Mouse (Mus musculus) hindbrain, embryonic 13.5 days (tissue): Measurements from ENCODE around the gene Sipa1l1. TPM values are rescaled to one million over a fixed set of nuclear protein-coding genes. Genes with fewer than 3 reads are reported as not detected.

Source experiments
- ATAC-seq: fragments of 200-750 bp; cut with Nextera tagmentation; 2 replicates; pipeline ENCODE4 v1.8.0; 2017; ENCODE audit warnings: moderate TSS enrichment; ENCODE audit not compliant: low FRiP score
- H3K27ac ChIP-seq: fragments of 300-500 bp; sonication (generic); 2 replicates; pipeline ENCODE4 v1.5.1; 2015; ENCODE audit warnings: inconsistent platforms, mild to moderate bottlenecking, moderate library complexity
- H3K27me3 ChIP-seq: fragments of 300-500 bp; sonication (generic); 2 replicates; pipeline ENCODE4 v1.6.1; 2015; ENCODE audit warnings: mild to moderate bottlenecking, inconsistent platforms
- H3K36me3 ChIP-seq: fragments of 300-500 bp; sonication (generic); 2 replicates; pipeline ENCODE4 v1.6.1; 2015; ENCODE audit warnings: mild to moderate bottlenecking, inconsistent platforms
- H3K4me1 ChIP-seq: fragments of 300-500 bp; sonication (generic); replicated peaks from 2 replicates; pipeline ENCODE4 v1.6.1; 2015; ENCODE audit warnings: inconsistent platforms
- H3K4me2 ChIP-seq: fragments of 300-500 bp; sonication (generic); 2 replicates; pipeline ENCODE4 v1.6.1; 2015; ENCODE audit warnings: inconsistent platforms, mild to moderate bottlenecking, moderate library complexity
- H3K4me3 ChIP-seq: fragments of 300-500 bp; sonication (generic); 2 replicates; pipeline ENCODE4 v1.5.1; 2015; ENCODE audit warnings: mild to moderate bottlenecking, inconsistent platforms
- H3K9ac ChIP-seq: fragments of 300-500 bp; sonication (generic); 2 replicates; pipeline ENCODE4 v1.6.1; 2015; ENCODE audit warnings: mild to moderate bottlenecking, inconsistent platforms
- H3K9me3 ChIP-seq: fragments of 300-500 bp; sonication (generic); 2 replicates; pipeline ENCODE4 v1.6.1; 2016; ENCODE audit warnings: inconsistent platforms
- WGBS: fragments of 180-500 bp; shearing (Covaris S2); methylation state at CpG from one replicate; pipeline ENCODE4 v1.1.7; 2015; 5-methylcytosine and 5-hydroxymethylcytosine counted together
- polyA plus RNA-seq: library from polyadenylated mRNA; unstranded; fragments of >200 nt; fragmentation: Nextera tagmentation; extraction: Ambion mirVana; gene quantifications from 2 replicates; pipeline ENCODE4 v1.2.1, GENCODE M21; 2015

Gene Sipa1l1
- polyA plus RNA-seq, 1 experiment from 2014 or later, result 13.6 TPM

DNA sequence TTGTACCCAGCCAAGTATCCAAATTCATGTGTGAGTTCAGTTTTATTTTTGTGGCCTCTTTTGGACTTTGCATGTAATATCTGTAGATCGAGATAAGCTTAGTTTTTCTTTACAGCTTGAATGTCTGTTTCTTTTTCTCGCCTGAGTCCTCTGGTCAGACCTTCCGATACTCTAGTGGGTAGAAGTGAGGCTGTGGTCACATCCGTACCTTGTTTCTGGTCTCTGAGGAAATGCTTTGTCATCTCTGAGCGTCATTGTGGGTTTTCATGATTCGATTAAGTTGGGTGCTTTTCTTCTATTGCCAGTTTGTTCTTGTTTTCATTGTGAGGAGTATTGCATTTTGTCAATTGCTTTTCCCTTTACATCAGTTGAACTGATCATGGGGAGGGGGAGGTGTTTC is 76.1 kb downstream of the Sipa1l1 start:
- no peak for ATAC-seq
- no peaks in the 10 kb centered on the region for H3K27me3 ChIP-seq
- H3K27ac ChIP-seq, result no peak overlapping the region
- no peaks in the 10 kb centered on the region for H3K9me3 ChIP-seq
- WGBS, result 94% methylated on average over 6 of the region's 6 CpGs
- H3K4me3 ChIP-seq, result no peak overlapping the region
- no peaks in the 10 kb centered on the region for H3K4me1 ChIP-seq
- H3K4me2 ChIP-seq, result no peak overlapping the region
- H3K9ac ChIP-seq, result no peak overlapping the region
- H3K36me3 ChIP-seq, result no peaks in the 10 kb centered on the region

DNA sequence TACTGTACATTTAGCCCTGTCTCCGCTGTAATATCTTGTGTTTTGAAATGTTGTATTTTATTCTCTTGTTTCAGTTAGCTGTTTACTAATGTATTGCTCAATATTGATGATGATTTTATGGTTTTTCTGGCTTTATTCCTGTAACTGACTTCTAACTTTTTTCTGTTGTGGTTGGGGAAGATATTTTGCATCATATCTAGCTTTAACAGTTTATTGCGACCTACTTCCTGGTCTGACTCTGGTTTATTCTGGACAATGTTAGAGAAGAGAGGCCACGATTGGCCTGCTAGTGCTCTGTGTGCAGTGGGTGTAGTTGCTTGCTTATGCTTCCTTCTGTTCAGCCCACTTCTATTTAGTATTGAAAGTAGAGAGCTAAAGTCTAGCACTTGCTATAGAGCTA is 77.3 kb downstream of the Sipa1l1 start:
- Histone ChIP-seq H3K4me1 (no peaks in the 10 kb centered on the region), H3K27ac (no peak overlapping the region), H3K36me3 (no peaks in the 10 kb centered on the region), H3K4me2 (no peak overlapping the region), H3K9me3 (no peaks in the 10 kb centered on the region), H3K9ac (no peak overlapping the region), H3K4me3 (no peak overlapping the region), H3K27me3 (no peaks in the 10 kb centered on the region)
- 87% methylated on average over 3 of the region's 3 CpGs for WGBS
- ATAC-seq, result no peak

DNA sequence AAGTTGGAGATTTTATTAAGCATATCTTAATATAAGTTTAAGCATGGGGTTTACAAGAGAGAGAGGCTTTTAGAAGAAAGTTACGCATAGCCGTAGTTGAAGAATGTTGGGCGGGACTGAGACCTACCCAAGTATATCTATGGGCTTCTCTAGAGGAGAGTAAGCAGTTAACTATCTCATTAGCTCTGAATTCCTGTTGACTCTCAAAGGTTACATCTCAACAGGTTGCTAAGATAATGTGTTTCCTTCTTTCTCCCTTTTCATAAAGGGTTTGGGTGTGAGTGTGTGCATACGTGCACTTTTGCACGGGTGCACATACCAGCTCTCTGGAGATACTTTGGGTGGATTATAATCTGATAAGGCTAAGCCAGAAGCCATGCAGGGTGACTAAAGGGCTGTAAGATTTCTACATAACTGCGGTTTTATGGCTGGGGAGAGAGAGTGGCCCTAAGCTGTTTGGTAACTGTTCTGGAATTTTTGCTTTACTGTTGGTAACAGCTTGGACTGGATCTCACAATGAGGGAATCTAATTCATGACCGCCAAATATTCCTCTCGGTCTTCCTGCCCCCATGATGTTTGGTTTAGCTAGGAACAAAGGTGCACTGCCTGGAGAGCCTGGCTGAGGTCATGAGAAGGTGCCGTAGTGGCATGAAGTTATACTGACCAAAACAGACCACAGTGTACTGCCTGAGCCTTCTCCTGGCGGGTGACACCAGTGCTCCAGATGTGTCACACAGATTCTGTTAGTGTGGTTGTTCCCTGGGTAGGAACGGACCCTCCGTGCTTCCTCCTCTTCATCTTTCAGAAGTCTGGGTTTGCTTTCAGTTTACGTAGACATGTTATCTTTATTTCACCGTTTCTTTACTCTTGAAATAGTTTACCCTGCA is 78.5 kb downstream of the Sipa1l1 start:
- H3K27me3 ChIP-seq, result no peaks in the 10 kb centered on the region
- no peaks in the 10 kb centered on the region for H3K36me3 ChIP-seq
- no peaks in the 10 kb centered on the region for H3K4me1 ChIP-seq
- no peak for ATAC-seq
- no peaks in the 10 kb centered on the region for H3K9me3 ChIP-seq
- H3K27ac ChIP-seq, result no peak overlapping the region
- WGBS, result 94% methylated on average over 14 of the region's 14 CpGs
- H3K4me3 ChIP-seq, result no peak overlapping the region
- H3K9ac ChIP-seq, result no peak overlapping the region
- no peak overlapping the region for H3K4me2 ChIP-seq

DNA sequence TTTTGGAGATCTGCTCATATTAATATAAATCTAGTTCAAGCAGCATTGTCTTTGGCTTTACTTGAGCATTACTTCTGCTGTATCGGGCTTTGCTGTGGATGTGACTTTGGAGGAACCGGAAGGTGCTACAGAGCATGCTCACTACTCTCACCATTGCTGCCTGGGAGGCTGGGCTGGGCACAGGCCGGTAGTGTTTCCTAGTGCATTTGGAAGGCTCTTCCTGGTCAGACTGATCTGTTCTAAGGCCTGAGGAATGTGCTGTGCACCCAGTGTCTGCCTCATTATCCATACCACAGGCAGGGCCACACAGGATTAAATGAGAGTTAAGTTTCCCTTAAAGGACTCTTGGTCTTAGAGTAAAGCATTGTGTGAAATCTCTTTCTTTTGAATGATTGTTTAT is 79.4 kb downstream of the Sipa1l1 start:
- no peak overlapping the region for H3K27ac ChIP-seq
- 0 out of 2 replicates have a peak, but pooled peaks cover under 1% of the 10 kb centered on the region for H3K4me1 ChIP-seq
- no peak overlapping the region for H3K4me2 ChIP-seq
- 97% methylated on average over 3 of the region's 3 CpGs for WGBS
- no peaks in the 10 kb centered on the region for H3K36me3 ChIP-seq
- H3K4me3 ChIP-seq, result no peak overlapping the region
- H3K27me3 ChIP-seq, result no peaks in the 10 kb centered on the region
- no peak overlapping the region for H3K9ac ChIP-seq
- no peak for ATAC-seq
- no peaks in the 10 kb centered on the region for H3K9me3 ChIP-seq

DNA sequence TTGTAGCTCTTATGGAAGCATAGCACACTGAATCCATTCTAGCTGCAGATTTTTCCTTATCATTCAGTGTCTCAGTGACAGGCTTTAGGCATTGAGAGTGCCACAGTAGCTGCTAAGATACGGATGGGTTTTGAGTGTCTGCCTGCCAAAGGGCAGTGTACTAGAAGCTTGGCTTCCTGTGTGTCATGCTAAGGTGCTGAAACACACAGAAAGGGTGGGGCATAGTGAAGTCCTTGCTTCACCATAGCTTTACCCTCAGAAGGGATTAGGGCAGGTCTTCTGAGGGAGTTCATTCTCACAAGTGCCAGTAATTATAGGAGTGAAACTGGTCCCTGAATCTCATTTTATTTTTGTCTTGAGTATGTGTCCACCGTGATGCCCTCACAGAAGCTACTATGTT is 82.2 kb downstream of the Sipa1l1 start:
- H3K4me2 ChIP-seq, result no peak overlapping the region
- H3K27ac ChIP-seq, result no peak overlapping the region
- H3K9ac ChIP-seq, result no peak overlapping the region
- H3K9me3 ChIP-seq, result no peaks in the 10 kb centered on the region
- H3K4me1 ChIP-seq, result peaks cover 10% of the 10 kb centered on the region; the same call in 1 of the 2 replicates
- no peak overlapping the region for H3K4me3 ChIP-seq
- 89% methylated on average over 2 of the region's 2 CpGs for WGBS
- no peak for ATAC-seq
- no peaks in the 10 kb centered on the region for H3K36me3 ChIP-seq
- no peaks in the 10 kb centered on the region for H3K27me3 ChIP-seq

DNA sequence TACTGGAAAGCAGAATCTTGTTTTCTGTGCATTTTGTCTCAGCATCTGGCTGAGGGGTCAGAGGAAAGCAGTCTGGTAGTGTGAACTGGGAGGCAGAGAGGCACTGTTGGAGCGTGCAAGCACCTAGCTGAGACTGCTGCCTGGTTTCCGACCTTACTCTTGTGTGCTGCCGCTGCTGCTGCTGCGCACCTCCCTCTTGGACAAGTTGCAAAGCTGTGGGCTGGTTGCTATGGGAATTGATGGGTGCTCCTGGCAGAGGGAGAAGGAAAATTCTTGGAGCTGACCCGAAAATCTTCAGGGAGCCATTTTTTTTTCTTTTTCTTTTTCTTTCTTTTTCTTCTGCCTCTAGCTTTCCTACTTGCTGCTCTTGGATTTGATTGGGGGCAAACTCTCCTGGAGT is 85.0 kb downstream of the Sipa1l1 start:
- no peaks in the 10 kb centered on the region for H3K9me3 ChIP-seq
- H3K27me3 ChIP-seq, result no peaks in the 10 kb centered on the region
- peaks cover 10% of the 10 kb centered on the region; the same call in 1 of the 2 replicates for H3K4me1 ChIP-seq
- no peak overlapping the region for H3K4me3 ChIP-seq
- no peak overlapping the region for H3K9ac ChIP-seq
- H3K4me2 ChIP-seq, result no peak overlapping the region
- H3K36me3 ChIP-seq, result no peaks in the 10 kb centered on the region
- H3K27ac ChIP-seq, result no peak overlapping the region
- 83% methylated on average over 5 of the region's 5 CpGs for WGBS
- no peak for ATAC-seq

DNA sequence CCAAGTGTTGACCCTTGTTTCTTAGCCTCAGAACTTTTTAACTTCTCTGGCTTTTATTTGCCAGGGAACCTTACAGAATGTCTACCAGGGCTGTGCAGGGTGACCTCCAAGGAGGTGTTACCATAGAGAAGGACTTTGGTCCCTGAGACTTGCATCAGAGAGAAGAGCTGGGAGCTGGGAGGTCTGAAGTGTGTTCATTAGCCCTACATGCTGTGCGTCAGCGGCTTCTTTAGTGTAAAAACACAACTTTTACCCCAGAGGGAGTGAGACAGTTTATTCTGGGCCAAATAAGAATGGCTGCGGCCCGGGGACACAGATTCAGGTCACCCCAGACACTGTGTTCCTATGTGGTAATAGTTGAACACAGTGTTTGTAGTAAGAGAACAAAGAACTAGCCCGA is 86.9 kb downstream of the Sipa1l1 start:
- Histone ChIP-seq H3K36me3 (no peaks in the 10 kb centered on the region), H3K4me2 (no peak overlapping the region), H3K9ac (no peak overlapping the region), H3K27me3 (no peaks in the 10 kb centered on the region), H3K4me1 (peaks cover 10% of the 10 kb centered on the region; the same call in 1 of the 2 replicates), H3K27ac (no peak overlapping the region), H3K9me3 (no peaks in the 10 kb centered on the region), H3K4me3 (no peak overlapping the region)
- WGBS, result 90% methylated on average over 5 of the region's 5 CpGs
- no peak for ATAC-seq

DNA sequence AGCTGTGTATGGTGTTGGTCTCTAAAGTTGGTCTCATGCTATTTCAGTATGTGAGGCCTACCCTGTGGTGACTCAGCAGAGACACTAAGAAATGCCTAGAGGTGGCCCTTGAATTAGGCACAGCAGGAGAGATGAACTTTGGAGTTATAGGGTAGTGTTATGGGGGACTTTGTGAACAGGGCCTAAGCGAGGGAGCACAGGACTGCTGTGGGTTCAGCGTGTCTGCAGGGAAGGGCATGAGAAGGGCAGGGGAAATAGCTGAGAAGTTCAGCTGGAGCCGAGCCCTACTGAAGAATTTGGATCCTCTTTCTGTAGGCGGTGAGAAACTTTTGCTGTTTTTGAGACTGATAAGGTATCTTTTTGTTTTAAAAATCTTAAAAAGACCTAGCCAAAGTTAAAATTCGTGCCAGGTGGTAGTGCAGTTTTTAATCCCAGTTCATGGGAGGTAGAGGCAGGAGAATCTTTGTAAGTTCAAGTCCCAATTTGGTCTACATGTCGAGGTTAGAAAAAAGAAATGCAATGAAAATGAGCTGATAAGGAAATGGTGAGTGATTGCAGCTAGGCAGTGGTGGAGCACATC is 87.9 kb downstream of the Sipa1l1 start:
- Histone ChIP-seq H3K4me1 (peaks cover 10% of the 10 kb centered on the region; the same call in 1 of the 2 replicates), H3K27ac (no peak overlapping the region), H3K9me3 (no peaks in the 10 kb centered on the region), H3K36me3 (no peaks in the 10 kb centered on the region), H3K4me2 (no peak overlapping the region), H3K4me3 (no peak overlapping the region), H3K27me3 (no peaks in the 10 kb centered on the region), H3K9ac (no peak overlapping the region)
- 94% methylated on average over 6 of the region's 6 CpGs for WGBS
- no peak for ATAC-seq

DNA sequence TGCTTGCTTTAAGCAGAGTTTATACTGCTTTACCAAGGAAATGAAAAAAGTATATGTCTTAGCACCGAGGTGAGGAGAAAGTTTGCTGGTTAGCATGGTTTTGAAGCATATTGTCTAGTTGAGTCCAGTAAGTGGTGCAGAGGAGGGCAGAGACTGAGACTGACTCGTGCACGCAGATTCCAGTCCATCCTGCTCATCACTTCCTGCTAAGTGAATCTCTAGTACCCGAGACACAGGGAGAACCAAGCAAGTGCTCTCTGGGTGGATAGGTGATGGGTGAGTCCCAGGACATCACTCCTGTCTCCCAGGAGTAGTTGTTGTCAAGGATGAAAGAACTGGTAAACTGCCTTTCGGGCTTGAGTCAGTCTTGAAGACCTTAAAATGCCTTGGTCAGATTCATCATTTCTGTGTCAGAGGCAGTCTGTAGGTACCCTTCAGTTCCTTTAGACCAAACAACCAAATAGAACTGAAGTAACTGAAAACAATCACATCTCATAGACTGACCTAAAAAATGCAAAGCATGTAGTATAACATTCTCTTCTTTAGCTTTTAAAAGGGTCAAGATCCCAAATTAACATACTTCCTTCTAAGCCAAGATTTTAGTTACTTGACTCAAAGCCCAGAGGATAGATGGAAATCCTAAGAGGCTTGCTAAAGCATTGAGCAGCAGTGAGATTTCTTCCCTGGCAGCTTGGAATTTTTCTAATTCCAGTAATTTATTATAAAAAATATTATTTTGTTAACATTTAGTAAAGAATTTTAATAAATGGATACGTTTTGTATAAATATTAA is 89.1 kb downstream of the Sipa1l1 start:
- Histone ChIP-seq H3K27ac (no peak overlapping the region; the same call in 1 of the 2 replicates), H3K4me3 (no peak overlapping the region), H3K9ac (no peak overlapping the region), H3K9me3 (no peaks in the 10 kb centered on the region), H3K36me3 (no peaks in the 10 kb centered on the region), H3K4me2 (no peak overlapping the region), H3K27me3 (no peaks in the 10 kb centered on the region), H3K4me1 (peaks cover 14% of the 10 kb centered on the region; the same call in 1 of the 2 replicates)
- no peak for ATAC-seq
- WGBS, result 88% methylated on average over 6 of the region's 6 CpGs

DNA sequence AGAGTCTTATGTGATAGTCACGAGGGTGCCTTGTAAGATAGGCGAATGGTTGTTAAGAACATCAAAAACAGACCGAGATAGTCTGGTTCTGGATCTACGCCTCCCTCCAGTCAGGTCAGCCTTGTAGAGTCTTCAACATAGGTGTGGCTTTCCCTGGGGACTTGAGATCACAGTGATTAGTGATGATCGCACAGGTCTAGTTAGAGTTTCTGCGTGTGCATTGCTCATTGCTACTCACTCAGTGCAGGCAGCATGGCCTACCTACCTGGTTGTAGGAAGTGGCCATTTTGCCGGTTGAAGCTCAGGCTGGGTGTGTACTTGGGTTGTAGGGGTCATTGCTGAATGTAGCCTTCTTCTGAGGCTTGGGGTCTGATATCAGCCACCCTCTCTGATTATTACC is 94.3 kb downstream of the Sipa1l1 start:
- peaks cover 10% of the 10 kb centered on the region for H3K4me1 ChIP-seq
- no peak overlapping the region for H3K27ac ChIP-seq
- no peak overlapping the region for H3K4me2 ChIP-seq
- ATAC-seq, result no peak
- H3K36me3 ChIP-seq, result no peaks in the 10 kb centered on the region
- H3K9me3 ChIP-seq, result no peaks in the 10 kb centered on the region
- 93% methylated on average over 7 of the region's 7 CpGs for WGBS
- H3K9ac ChIP-seq, result no peak overlapping the region
- no peaks in the 10 kb centered on the region for H3K27me3 ChIP-seq
- no peak overlapping the region for H3K4me3 ChIP-seq

DNA sequence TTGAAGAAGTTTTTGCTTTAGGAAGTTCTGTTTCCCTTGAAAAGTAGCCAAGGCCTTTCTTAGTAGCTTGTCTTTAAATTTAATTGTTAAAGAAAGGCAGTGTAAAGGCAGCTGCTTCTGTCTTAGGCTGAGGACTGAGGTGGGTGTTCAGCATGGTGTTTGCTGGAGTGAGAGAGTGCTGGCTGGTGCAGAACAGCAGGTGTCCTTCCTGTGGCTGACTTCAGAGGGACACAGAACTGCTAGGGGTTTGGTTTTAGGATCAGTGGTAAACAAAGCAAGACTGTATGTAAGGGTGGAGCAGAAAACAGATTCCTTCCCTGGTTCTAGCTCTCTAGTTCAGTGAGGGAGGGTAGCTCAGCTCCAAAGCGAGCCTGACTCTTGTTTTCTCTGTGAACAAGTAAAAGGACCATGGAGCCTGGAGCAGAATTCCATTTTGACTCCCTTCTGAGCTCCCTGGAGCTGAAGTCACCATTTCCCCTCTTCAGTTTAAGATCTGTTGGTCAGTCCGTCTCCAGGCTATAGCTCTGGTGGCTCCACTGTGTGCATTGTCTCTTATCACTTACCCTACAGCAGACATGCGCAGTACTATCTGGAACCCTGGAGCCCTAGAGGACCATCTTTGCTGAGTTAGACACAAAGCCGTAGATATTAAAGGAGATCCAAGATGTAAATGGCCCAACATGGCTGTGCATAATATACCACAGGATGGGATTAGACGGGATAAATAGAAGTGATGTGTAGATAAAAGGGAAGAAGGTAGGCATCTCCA is 95.1 kb downstream of the Sipa1l1 start:
- no peak overlapping the region for H3K4me2 ChIP-seq
- no peak overlapping the region for H3K9ac ChIP-seq
- H3K4me3 ChIP-seq, result no peak overlapping the region
- no peaks in the 10 kb centered on the region for H3K27me3 ChIP-seq
- no peak overlapping the region for H3K27ac ChIP-seq
- 93% methylated on average over 5 of the region's 5 CpGs for WGBS
- H3K36me3 ChIP-seq, result no peaks in the 10 kb centered on the region
- ATAC-seq, result no peak
- H3K4me1 ChIP-seq, result peaks cover 10% of the 10 kb centered on the region
- no peaks in the 10 kb centered on the region for H3K9me3 ChIP-seq
